Mouse (Mus musculus): Measurements from ENCODE around the gene Hist1h2bl.

- TF ChIP-seq CTCF (IDR thresholded peaks at IDR 0.05; ENCODE audit: borderline replicate concordance, extremely low read depth, insufficient read depth, insufficient read length): no peak
- no peak for TF ChIP-seq POLR2A (IDR thresholded peaks at IDR 0.05; ENCODE audit: borderline replicate concordance, extremely low read depth, insufficient read depth, insufficient read length, poor library complexity, severe bottlenecking)
Measured at GRCm38 (mm10) chr13:21751417-21751816, 35.5 kb upstream of the Hist1h2bl start.

All from brain, embryonic 14.5 days (tissue).